Mouse (Mus musculus): Measurements from ENCODE around the gene Cux1.
A peak's percentile ranks its signal among the peaks of the same experiment; 100 is the strongest.

Gene Cux1

DNA sequence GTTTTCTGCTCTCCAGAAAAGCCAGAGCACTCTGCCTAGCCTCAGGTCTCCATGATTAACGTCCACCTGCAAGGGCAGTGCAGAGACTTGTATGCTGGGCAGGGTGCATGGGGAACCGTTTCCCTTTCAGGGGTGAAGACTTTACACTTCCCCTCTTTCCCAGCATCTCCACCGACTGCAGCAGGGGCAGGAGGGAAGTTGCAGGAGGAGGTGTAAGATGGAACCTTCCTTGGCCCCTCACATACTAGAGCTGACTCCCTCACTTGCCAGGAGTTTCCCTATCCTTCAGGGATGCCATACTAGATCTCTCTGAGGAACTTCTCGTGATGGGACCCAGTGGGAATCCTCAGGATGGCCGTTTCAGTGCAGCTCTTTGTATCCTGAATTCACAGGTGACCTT lies 356.7 kb downstream of the Cux1 start:
- DNase-seq (ENCODE audit: inconsistent ontology term) = no peak

DNA sequence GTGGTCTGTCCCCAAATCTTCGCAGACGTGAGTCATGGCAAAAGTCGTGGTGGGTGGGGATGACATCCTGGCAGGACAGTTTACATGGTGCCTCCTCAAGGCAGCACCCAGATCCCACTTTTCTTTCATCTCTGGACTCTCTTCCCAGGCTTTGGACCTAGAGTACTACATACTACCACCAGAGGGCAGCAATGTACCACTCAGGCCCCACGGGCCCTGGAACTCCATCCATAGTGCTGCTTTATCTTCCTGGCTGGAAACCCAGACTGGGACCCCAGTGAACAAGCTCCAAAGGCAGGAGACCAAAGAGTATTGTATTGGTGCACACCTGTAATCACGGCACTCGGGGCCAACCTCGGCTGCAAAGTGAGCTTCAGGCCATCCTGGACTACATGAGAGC lies 365.5 kb downstream of the Cux1 start:
- peak; percentile 69 for DNase-seq (ENCODE audit: inconsistent ontology term)

DNA sequence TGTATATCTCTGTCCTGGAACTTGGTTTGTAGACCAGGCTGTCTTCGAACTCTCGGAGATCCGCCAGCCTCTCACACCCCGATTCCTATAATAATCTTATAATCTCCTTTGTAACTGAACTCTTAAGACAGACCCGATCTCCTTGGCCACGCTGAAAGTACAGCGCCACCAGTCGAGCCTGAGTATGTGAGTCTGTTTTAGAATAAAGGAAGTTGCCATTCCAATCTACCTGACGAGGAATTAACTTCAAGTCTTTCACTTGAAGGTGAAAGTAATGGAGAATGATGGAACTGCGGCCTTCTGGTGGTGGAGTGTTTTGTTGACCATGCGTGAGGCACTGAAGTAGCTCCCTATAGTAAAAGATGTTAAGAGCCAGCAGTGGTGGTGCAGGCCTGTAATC lies 367.8 kb downstream of the Cux1 start:
- DNase-seq (ENCODE audit: inconsistent ontology term) = peak; percentile 30

DNA sequence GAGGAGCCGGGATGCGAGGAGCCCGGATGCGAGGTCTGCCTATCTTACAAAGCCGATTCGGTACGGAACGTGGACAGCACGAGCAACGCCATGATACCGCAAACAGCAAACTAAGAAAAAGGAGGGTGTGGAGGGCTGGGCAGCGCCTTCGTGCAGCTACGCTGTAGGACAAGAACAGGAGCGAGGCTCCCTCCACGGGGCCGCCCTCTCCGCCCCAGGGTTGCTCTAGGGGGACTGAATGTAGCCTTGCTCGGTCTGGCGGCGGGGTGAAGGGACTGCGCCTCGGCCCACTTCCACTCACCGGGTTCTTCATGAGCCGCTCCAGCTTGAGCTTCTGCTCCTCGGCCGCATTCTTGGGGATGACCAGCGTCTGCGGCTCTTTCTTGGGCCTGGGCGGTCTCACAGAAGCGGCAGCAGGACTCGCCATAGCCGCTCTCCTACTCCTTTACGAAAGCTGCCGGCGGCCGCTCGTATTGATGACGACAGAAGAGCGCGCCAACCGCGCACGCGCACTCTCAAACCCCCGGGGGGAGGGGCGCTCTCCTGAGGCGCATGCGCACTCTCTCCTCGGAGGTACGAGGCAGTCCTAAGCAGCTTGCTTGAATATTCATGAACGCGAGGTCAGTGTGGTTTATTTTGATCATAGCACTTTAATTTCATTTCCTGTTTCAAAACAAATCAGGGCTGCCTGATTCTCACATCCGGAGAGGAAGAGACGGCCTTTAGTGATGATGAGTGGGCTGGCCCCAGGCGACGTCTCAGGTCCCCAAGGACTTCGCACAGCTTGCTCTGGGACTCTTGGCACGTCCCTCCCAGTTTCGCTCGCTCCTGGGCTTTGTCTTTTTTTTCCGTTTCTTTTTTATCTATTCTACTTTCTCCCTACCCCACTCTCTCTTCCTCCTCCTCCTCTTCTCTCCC lies 368.6 kb downstream of the Cux1 start, which contains the start of gene Prkrip1:
Prkrip1 (minus strand) TSS at position 490 of the 918 bp plus-strand sequence.
- DNase-seq (ENCODE audit: inconsistent ontology term) = peak; percentile 98
